Mouse (Mus musculus) natural killer cell, adult 2 months (primary cell): ENCODE measurements around the gene Edil3.

Source experiments
- DNase-seq, 2 experiments: peaks; one replicate each; pipeline ENCODE4 v3.0.0; 2022; ENCODE audit warnings: low spot score in 2 of 2

Gene Edil3

DNA sequence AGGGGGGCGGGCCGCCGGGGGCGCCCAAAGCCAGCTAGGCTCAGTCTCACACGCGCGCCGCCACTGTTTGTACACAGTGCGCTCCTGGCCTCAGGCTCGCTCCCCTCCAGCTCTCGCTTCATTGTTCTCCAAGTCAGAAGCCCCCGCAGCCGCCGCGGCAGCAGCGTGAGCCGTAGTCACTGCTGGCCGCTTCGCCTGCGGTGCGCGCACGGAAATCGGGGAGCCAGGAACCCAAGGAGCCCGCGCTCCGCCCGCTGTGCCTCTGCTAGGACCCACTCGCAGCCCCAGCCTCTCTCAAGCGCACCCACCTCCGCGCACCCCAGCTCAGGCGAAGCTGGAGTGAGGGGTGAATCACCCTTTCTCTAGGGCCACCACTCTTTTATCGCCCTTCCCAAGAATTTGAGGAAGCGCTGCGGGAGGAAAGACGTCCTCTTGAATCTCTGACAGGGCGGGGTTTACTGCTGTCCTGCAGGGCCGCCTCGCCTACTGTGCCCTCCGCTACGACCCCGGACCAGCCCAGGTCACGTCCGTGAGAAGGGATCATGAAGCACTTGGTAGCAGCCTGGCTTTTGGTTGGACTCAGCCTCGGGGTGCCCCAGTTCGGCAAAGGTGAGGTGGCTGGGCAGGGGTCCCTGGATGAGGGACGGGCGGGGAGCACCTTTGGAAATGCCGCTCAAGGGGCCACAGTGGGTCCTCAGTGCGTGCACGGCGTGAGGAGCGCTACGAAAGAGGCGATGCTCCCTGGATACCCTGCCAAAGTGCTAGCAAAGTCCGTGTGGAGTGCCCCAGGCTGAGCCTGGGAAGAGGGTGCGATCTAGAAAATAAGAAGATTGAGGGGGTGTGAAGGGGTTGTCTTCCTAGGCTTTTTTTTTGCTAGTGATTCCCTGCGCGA, at the start of gene Edil3:
Edil3 (plus strand) TSS at position 33 of the 892 bp plus-strand sequence.
- no peak for DNase-seq

- no peak for DNase-seq
Measured at GRCm38 (mm10) chr13:88799186-88799585, 22.1 kb upstream of the Edil3 start.

DNA sequence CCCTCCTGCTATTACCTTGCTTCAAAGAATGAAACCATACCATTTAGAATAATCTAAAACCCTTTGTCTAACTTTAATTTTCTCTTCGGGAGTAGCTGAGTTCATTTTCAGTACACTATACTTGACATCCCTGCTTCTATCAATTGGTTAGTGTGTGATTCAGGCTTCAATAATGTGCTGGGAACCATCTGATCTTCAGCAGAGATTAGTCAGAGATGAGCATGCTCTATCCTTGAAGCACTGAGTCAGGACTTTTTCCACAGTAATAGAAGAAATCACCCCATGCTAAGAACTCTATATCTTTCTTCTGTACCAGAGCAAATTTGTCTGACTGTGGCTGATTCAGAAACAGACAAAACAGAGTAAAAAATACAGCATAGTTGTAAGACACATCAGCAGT, 20.3 kb upstream of the Edil3 start:
- DNase-seq: no peak

DNA sequence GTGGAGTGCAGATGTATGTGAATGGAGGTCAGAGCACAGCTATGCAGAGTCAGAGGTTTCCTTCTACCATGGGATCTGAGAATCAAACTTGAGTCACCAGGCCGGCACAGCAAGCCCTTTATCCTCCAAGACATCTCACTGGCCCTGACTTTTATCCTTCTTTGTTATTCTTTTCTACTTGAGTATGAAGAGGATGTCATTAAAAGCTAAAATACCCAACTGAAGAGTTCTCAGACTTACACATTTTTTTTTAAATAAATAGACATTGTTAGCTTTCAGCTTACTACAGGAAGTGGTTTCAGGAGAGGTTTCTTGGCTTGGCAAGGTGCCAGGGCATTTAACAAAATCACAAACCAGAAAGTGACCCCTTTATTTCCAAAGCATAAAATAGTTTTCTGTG, 15.4 kb upstream of the Edil3 start:
- DNase-seq: no peak

DNA sequence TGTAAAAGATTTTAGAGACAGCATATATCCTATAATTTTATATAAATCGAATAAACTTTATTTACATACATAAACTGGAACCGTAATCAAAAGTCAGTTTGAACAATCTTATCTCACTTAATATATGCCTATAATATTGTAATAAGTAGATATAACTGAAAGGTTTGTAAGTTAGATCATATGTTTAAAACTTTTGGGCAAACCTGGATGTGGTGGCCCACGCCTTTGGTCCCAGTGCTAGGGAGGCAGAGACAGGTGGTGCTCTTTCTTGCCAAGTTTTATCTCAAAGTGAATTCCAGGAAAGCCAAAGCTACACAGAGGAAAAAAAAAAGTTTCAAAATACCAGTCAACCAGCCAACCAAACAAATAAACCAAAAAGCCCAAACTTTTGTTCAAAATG, 15.0 kb upstream of the Edil3 start:
- DNase-seq: no peak

- no peak for DNase-seq
Measured at GRCm38 (mm10) chr13:88810097-88810496, 11.2 kb upstream of the Edil3 start.

DNA sequence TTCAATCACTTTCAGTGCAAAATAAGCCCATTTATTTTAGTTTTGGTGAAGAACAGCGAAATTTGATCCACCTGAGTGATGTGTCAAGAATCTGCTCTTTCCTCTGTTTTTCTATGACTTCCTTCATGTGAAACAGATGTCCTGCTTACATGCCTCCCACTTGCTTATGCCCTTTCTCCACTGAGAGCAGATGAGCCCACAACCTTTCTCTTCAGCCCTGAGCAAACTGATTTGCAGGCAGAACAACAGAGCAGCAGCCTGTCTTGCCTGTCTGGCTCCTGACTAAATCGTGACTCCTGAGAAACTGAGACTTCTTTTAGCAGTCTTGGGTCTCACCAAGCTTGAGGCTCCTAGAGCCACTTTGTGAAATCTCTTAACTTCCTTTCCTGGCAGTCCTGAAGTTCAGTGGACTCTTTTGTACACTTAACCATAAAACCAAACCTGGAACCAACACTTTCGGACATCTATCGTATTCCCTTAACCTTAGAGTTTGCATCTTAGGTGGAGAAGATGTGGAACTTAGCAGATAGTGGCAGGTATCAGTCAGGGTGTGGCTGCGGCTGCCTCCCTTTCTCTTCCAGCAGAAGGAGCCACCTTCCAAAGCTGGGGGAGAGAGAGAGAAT, 475 bp upstream of the Edil3 start:
- no peak for DNase-seq

DNA sequence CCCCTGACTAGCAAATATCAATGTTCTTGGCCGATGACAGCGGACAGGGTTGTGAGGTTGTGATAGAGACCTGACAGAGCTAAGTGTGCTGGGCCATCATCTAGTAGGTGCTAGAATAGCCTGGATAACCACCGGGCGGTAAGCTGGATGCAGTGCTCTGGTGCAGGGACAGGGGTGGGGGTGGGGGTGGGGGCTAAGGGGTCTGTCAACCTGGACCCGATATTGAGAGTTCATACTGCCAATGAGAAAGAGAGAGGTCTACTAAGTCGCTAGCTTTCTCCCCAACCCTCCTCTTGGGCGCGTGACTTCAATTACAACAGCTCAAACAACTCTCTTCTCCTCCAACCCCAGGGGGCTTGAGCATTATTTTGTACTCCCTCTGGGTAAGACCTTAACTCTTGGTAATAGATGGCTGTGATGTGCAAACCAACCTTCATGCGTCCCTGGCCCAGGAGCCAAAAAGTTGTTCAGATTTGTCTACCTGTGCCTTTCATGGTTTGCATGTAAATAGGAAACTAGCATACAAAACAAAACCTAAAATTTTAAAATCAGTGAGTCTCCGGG, 1.1 kb downstream of the Edil3 start:
- DNase-seq: no peak

- DNase-seq: no peak
Measured at GRCm38 (mm10) chr13:88822976-88823521, 1.8 kb downstream of the Edil3 start.

GRCm38 (mm10) chr13:88823522-88824419, 2.5 kb downstream of the Edil3 start:
- no peak for DNase-seq

DNA sequence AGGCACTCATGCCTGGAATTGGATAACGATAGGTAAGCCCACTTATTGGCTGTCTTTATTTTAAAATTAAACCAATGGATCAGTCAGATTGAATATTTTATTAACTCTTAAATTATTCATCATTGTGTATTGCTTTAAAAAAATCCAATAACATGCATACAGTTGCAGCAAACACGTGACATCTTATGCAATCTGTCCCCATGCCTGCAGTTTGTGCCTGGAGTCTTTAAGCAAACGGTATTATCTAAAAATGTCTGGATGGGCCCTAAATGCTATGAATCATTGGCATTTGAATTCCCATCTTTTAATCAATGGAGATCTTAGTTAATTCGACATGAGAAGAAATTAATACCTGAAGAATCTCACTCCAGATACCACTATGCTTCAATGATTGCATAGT, 3.2 kb downstream of the Edil3 start:
- no peak for DNase-seq

DNA sequence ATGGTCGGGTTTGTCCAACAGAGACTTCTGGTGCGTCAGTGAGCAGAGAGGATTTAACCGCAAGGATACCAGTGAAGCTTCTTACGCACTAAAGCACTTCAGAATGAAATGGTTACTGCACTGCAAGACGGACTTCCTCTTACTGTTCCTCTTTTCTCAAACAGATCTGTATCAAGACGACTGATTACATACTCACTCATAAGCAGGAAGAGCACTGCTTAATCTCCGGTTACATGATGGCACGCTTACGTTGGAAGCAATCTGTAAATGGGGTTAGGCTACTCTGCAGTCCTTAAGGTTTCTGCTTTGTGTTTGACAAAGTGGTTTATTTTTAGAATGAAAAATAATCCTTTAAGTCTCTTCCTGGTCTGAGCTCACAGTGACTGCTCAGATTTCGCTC, 7.1 kb downstream of the Edil3 start:
- DNase-seq: no peak

- no peak for DNase-seq
Measured at GRCm38 (mm10) chr13:88833732-88834131, 12.5 kb downstream of the Edil3 start.

GRCm38 (mm10) chr13:88849739-88850138, 28.5 kb downstream of the Edil3 start:
- DNase-seq: no peak

DNA sequence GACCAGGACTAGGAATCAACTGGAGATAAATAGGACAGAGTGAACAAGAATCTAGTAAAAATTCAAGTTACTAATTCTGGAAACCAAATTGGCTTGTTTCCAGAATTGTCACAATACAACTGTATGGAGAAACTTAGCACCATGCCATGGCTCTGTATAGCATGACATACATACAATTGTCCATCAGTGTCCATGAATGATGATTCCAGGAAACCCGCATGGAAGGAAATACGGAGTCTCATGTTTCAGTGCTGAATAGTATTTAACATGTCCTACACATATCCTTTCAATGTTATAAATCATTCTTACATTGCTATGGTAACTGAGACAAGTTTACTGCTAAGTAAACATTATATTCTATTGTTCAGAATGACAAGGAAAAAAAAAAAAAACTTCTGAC, 58.7 kb downstream of the Edil3 start:
- DNase-seq: no peak

DNA sequence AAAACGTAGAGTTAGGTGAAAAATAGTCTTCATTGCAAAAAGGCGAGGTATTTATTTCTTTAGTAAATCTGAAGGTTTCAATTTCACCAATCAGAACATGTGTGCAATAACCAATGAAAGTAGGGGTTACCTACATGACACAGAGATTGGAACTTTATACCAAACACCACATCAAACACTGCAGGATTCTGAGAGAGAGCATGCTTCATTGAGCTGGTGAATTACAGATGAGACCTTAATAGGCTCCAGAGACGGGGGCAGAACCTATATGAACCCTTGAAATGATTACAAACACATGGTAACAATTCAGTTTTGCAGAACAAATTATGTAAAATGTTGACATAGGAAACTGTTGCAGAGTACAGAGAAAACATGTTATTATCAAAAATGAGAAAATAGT, 69.5 kb downstream of the Edil3 start:
- no peak for DNase-seq

DNA sequence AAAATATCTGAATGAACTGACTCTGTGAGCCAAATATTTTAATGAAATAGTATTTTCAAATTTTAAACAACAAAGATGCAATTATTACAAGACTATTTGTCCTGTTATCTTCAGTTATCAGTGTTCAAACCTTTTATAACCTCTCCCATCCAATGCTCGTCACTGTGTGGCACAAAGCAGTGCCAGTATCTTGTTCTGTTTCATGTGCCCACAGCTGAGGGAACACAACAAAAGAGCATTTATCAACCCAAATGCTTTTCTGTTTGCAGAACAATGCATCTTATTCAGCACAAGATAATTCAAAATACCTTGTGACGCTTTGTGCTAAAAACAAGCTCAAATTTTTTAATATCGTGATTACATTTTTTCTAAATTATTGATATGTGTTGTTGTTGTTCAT, 78.8 kb downstream of the Edil3 start:
- DNase-seq: no peak

DNA sequence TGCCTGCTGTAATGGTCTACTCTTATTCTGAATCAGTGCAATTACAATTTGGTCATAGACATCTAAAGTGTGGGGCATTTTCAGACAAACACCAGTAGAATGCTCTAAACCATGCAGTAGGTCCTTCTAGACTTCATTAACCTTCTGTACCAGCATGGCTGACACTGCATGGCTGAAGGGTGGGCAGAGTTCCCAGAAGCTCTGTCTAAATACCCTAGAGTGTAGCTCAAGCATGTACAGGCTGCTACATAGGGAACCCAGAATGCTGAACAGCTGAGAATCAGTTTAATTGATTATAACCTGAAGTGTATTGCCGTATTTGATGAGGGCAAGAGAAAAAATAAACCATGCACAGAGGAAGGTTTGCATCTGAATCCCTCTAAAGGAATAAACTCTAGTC, 86.1 kb downstream of the Edil3 start:
- DNase-seq: no peak

- no peak for DNase-seq
Measured at GRCm38 (mm10) chr13:88908187-88908586, 86.9 kb downstream of the Edil3 start.

DNA sequence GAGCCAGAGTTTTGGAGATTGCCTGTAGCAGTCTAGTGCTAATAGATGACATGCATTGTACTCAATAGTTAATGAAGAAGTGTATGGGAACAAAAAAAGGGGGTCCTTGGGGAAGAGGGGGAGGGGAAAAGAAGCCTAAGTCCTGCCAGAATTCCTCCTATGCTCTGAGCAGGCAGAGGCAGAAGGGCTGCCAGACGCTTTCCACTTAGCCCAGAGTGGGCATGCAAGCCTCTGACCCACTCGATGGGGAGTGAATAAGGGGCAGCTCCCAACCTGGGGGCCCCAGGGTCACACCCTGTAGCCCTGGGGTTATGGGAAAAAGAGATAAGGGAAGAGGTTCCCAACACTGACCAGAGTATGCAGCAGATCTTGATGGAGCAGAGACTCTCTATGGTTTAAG, 95.2 kb downstream of the Edil3 start:
- no peak for DNase-seq

GRCm38 (mm10) chr13:88929626-88930025, 108.4 kb downstream of the Edil3 start:
- no peak for DNase-seq

DNA sequence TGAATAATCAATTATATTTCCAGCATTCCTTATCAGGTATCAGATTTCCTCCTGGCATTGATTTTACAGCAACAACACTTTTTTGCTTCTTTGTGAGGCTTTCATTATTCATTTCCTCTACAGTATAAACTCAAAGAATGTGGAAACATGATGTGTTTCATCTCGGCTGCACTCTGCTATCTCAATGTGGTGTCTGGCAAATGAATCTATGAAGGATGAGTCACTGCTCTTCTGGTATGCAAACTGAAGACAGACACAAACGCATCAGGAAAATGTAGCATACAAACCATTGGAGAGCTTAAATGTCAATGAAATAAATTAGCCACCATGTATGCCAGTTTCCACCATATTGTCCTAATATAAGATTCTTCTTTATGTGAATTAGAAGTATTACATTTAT, 117.3 kb downstream of the Edil3 start:
- DNase-seq: no peak
